Mouse (Mus musculus): Measurements from ENCODE around the gene Rnf114.

The Rnf114 gene

DNA sequence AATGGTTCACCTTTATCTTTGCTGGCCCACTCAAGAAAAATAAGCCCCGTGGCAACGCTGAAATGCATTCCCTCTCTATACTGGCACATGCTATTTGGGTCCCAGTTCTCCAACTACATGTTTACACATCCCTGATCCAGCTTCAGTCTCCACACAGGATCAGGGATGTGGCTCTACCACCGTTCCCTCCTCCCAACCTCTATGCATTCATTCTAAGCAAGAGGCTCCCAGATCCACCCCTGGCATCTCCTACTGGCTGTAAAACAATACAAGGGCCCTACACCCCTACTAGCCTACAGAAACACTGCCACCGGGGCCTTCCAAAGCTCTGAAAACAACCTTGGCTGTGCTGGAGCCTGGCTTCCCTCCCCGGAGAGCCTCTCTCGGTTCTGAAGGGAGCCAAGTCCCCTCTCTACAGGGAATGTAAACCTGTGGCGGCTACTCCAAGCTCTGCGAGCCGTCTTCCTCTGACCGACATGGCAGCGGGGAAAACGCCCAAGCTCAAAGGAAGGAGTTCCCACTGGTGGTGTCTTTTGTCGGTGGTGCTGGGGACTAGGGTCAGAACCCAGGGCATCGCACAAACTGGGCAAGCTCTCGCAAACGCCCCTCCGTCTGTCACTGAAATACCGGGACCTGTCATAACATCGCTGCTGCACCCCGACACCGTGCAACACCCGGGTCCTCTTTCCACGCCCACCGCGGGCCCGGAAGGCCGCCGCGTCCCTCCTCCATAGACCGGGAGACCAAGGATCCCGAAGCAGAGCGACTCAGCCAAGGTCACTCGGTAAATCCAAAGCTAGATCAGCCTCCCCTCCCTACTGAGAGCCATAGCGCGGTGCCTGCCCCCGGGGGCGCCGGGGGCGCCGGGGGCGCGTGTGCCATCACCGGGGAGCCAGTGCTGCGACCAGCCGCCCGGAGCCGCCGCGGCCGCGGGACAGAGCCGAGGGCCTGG, at the start of gene Rnf114:
Rnf114 (plus strand) TSS at position 889 of the 952 bp plus-strand sequence.
- DNase-seq (ENCODE audit: low spot score in 2 of 2): no peak

DNA sequence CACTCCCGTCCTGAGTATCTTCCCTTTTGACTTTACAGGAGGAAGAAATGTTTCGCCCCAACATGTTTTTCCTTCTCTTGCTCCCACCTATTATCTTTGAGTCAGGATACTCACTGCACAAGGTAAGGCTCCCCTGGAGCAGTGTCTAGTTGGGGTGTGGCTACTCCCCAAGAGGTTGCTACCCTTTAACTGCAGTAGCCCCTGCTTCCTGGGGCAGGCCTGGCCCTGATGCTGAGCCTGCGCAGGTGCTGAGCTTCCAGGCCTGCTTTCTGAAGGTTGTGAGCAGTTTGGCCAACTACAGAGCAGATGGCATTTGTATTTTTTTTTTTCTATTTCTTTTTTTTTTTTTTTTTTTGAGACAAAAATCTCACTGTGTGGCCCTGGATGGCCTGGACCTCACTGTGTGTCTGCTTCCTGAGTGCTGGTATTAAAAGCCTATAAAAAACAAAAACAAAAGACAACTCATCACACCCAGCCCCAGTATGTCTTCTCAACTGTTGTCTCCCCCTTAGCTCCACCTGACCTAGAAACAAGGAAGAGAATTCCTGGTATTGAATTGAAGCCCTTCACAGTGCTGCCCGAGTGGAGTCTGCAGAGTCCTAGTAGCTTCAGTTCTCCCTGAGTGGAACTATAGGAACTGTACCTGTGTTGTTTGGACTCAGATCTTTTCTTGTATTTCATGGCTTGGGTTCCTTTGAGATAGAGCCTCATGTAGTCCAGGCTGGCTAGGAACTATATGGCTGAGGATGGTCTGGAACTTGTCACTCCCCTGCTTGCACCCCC, 48.8 kb upstream of the Rnf114 start:
- DNase-seq (ENCODE audit: low spot score in 2 of 2): no peak

DNA sequence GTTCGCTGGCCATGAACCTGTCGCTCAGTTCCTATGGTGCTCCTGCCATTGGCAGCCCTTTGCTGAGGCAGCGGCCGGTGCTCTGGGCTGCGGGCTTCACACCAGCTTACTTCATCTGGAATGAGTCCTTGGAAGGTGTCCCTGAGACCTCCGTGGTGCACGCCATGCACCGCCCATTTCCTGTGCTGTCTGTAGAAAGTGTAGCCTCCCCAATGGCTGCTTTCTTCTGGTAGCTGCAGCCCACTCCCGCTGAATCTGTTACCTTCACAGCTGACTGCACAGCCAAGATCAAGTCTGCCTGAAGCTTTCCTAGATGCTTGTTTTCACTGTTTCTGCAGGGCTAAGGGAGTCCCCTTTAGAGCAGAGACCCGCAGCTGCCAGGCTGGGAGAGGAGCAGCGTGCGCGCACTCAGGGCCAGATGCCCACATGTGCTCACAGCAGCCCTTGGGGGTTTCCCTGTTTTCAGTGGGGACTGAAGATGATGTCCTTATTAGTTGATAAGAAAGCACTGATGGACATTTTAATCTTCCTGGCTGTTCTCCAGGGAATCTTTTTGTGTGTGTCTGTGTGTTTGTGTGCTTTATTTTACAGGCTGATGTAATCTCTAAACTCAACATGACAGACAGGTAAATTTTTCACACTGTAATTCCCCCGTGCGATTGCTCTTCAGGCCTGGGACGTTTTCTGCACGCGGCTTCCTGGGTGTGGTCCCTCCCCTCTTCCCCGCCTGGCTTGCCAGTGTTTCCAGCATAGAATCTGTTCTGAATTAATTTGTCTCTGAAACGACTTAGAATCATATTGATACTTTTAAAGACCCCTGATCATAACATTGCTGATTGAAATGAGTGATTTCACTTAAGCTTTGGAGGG, 46.3 kb upstream of the Rnf114 start:
- DNase-seq (ENCODE audit: low spot score in 2 of 2): no peak

DNA sequence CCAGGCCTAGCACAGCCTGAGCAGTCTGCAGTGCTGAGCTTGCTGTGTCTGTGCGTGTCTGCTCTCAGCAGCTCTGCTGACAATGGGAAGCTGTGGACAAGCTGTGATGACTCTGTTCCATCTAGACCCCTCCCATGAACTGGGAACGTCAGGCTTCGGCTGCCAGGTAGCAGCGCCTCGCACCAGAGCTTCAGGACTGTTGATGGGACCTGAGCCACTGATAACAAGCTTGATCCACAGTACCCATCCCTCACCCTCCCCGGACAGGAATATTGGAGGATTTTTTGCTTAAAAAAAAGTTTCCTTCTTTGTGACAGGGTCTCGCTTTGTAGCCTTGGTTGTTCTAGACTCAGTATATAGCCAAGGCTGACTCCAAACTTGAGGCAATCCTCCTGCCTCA, 45.2 kb upstream of the Rnf114 start:
- DNase-seq (ENCODE audit: low spot score in 2 of 2): no peak

DNA sequence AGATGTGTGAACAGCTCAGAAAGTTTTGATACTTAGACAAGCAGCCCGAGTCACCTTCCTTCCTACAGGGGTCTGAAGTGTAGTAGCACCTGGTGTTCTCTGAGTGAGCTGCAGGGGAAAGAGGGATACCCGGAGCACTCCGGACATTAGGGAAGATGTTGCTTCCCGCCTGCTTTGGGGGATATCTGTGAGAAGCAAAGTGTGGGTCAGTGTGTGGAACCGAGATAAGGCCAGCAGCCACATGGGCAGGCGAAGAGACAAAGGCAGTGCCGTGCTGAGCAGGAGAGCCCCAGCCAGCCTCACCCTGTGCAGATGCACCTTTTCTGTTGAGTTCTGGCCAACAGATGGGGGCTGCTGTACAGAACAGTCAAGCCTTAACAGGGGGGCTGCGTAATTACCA, 44.8 kb upstream of the Rnf114 start:
- DNase-seq (ENCODE audit: low spot score in 2 of 2): no peak

DNA sequence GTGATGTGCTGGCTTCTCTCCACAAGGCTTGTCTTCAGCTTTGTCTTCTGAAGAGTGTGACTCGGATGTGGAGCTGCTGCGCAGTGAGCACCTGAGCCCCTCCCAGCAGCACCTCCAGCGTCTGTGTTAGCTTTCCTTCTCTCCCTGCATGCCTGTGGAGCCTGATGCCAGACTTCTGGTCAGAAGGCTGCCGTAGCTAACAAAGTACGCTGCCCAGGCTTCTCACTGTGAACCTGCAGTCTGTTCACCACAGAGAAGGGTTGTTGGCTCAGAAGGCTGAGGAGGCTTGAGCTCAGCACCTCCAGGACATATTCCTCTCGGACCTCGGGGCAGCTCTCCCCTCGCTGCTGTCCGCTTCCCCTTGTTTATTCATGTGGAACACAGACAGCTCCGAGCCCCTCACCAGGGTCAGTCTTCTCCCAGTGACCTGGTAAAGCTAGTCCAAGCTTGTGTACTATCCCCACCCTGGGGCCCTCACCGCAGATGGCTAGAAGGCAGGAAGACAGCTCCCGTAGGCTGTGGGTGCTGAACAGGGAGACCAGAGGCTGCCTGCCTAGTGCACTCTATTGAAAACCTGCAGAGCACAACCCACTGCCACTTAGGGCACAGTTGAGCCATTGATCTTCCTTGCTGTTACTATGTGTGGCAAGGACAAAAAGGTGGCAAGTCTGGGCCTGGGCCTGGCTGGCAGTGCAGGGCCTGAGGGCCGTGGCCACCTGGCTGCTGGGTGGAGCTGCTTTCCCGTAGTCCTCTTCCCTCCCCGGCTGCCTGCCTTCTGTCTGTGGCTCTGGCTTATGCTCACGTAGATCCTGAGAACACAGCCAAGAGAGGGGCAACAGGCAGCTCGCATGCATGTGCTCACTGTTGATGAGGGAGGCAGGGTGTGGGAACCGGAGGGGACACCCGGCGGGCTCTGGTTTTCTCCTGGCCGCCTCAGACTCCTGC, 42.8 kb upstream of the Rnf114 start:
- no peak for DNase-seq (ENCODE audit: low spot score in 2 of 2)

DNA sequence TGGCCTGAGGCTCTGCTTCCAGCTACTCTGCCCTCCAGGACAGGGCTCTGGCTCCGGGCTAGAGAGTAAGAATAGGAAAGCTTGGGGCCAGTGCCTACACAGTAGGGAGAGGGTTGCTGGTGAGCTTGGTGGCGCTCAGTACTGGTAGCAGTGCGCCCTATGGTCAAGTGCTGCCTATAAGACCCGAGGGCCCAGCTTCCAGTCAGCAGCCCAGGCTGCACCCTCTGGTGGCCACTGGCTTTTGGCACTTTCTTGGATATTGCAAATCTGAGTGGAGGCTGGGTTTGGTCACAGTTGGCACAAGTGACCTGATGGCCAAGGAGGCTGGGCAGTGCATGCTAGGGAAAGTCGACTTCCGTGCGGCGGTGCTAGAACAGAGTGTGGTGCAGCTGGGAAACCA, 41.8 kb upstream of the Rnf114 start:
- no peak for DNase-seq (ENCODE audit: low spot score in 2 of 2)

DNA sequence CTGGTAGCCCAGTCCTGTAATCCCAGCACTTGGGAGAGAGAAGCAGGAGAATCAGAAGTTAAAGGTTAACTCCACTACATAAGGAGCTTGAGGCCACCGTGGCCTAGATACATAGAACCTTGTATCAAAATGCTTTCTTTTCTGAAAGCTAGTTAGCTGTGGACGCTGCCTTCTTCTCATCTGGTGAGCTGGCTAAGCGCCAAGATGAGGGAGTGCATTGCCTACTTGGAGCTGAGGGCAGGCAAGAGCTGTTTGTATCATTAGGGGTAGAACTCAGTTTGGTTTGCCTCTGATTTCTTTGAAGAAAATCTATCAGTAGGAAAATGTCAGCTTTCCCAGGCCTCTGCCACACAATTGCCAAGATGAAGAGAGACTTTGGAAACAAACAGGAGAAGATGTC, 38.6 kb upstream of the Rnf114 start:
- no peak for DNase-seq (ENCODE audit: low spot score in 2 of 2)

DNA sequence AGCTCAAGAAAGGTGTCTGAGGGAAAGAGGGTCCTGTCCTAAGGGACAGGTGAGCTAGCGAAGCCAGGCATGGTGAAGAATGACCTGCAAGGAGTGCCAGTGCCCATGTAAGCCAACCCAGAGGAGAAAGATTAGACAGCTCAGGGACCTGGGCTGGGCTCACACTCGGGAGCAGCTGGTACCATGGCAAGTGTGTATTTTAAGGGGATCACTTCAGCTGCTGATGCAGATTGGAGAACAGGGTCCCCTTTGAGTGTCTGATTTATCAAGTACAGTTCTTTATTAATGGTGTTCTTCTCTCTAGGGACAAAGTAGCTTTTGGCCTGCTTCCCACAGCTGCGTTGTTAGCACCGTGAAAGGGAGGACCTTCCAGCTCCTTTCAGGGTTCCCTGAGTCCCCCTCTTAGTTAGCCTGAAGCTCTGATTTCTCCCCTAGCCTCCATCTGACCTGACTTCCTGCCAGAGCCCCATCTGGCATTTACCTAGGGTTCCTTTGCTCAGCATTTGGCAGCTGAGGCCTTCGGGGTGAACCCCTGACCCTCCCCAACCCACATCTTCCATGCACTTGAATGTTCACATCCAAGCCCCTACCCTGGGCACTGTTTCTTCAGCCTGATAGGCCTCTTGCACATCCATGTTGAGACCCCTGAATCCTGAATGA, 36.0 kb upstream of the Rnf114 start:
- DNase-seq (ENCODE audit: low spot score in 2 of 2): no peak

DNA sequence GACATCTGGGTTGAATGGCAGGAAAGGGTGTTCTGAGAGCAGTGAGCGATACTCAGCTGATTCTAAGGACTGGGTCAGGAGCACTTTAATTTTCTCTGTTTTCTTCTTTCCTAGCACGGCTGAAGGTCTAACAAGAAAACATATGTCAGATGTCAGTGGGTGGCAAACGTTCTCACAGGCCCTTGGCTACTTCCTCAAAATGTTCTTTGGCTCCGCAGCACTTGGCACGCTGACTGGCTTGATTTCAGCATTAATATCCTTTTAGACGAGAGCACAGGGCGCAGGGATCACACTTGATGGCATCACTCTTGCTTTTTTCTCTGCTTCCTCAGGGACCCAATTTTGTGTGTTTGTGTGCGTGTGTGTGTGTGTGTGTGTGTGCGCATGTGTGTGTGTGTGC, 35.2 kb upstream of the Rnf114 start:
- DNase-seq (ENCODE audit: low spot score in 2 of 2): no peak

DNA sequence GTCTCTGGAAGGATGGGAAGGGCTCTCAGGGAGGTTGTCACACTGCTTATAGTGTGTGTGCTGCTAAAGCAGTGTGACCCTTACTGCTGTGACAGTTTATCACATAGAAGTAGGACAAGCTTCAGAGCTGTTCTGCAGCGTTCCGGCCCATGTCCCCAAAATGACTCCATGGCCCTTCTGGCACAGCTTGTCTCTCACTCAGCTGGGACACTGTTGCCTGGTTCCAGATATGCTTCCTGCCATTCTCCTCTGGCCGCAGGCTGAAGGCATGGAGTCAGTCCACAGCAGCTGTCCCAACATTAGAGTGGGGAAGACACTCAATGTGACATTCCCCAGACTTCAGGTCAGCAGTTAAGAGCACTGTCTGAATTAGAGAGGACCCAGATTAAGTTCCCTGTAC, 33.9 kb upstream of the Rnf114 start:
- DNase-seq (ENCODE audit: low spot score in 2 of 2): no peak

DNA sequence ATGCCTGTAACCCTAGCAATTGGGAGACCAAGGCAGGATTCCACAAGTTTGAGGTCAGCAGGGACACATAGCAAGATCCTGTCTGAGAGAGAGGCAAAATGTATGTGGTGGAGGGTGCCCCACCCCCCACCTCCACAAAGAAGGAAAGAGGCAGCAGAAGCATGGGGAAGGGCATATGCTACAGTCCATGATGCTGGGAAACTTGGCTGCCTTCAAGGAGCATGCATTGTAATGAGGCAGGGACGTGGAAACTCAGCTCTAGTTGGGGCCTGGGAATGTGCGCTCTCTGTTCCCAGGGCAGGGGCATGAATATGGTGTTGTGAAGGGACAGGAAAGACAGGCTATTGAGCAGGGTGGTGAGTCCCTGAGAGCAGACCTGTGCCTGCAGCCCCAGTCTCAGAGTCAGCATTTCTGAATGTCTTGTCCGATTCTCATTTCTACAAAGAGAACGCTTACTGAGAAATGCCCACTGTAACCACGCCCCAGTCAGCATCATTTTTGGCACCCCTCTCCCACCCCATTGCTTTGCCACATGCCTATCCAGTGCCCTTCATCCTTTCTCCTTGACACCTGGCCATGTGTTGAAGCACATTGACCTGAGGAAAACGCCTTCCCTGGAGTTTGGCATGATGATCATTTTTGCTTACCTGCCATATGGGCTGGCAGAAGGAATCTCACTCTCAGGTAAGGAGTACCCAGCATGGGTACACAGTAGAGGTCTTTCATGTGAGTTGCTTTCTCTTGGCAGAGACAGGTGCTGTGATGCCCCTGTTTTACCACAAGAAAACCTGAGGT, 33.2 kb upstream of the Rnf114 start:
- DNase-seq (ENCODE audit: low spot score in 2 of 2): no peak

DNA sequence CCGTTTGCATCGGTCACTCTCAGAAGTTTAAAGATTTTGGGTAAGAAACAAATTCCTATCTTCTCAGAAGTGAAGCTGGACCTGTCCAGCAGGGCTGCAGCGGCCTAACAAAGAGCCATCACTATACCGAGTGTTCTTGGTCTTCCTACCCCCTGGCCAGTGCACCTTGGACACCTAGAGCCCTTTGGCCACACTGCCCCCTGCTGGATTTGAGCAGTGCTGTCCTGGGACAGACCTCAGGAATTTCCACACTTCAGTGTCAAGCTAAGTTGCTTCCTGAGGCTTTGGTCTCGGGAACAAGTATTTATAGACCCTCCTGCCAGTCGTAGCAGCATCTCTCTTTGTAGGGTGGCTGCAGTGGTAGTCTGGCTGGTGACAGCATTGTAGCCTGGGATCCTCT, 29.5 kb upstream of the Rnf114 start:
- peak; percentile 28 to 60 for DNase-seq (ENCODE audit: low spot score in 2 of 2)

DNA sequence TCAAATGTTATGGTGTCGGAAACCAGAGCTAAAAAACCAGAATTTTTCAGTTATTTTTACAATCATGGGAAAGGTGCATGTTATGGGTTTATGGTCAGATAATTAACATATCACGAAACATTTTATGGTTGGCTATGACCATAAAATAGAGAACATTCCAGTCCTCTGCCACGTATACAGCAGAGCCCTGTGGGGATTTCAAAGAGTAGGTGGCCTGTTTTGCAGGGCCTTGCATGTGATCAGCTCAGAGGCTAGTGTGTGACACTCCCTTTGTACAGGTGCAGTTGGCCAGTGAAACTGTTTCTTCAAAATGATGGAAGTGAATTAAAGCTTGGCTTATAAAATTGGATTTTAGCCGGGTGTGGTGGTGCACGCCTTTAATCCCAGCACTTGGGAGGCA, 28.6 kb upstream of the Rnf114 start:
- no peak for DNase-seq (ENCODE audit: low spot score in 2 of 2)

DNA sequence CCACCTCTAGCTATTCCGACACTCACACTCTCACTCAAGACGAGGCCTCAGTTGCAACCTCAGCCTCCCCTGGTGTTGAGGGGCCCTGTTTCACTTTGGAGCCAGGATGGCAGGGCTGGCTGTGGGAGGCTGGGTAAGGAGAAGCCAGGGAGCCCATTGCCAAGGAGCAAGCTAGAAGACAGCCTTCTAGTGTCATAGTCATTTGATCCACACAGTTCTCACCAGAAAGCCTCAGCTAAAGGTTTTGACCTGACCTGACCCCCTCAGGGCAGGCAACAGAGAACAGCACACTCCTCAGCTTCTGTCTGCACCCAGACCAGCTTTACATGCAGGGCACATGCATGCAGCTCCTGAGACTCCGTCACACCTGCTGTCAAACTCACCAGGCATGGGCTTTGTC, 26.5 kb upstream of the Rnf114 start:
- DNase-seq (ENCODE audit: low spot score in 2 of 2): no peak

DNA sequence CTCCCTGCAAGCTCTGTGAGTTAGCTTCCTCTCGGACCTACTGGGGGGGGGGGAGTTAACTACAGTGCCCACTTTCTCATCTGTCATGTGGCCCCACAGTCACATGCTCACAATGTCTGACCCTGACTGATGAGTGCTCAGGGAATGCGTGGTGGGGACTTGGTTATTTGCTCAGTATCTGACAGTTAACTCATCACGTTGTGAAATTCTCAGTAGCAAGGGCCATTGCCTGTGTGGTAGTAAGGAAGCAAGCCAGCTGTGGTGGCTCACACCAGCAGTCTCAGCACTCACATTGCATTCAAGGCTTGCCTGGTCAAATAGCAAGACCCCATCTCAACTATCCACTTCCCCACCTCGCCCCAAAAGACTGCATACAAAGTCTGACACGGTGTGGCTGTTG, 25.2 kb upstream of the Rnf114 start:
- no peak for DNase-seq (ENCODE audit: low spot score in 2 of 2)

DNA sequence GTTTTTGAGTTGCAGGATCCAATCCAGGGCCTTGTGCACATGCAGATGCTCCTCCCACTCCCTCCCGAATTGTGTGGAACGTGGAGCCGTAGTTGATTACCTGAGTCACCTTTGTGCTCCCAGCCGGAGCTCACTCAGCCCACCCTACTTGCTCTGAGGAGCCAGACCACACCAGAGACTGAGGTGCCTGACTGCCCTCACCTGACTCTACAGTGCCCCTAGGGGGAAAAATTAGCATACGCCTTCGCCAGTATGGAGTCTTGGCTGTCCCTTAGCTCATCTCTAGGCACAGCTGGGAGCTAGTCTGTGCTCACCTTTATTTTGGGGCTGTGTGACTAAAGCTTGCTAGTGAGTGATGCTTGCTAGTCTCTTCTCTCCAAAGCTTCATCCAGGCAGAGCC, 24.0 kb upstream of the Rnf114 start:
- DNase-seq (ENCODE audit: low spot score in 2 of 2): no peak

DNA sequence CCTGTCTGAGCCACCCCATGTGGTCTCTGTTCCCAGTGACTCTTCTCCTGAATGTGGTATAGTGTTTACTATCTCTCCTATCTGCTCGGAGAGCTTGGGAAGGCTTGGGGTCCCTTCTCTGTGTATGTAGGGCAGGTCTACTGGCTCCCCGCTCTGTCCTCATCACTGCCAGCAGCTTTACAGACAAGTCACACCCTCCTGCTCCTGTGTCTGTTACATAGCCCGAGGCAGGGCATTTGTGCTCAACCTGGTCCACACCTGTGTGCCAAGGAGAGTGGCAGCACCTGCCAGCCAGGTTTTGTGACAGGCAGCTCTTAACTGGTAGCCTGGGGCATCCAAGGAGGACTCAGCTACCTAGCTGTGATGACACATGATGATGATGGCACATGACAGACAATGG, 21.8 kb upstream of the Rnf114 start:
- no peak for DNase-seq (ENCODE audit: low spot score in 2 of 2)

DNA sequence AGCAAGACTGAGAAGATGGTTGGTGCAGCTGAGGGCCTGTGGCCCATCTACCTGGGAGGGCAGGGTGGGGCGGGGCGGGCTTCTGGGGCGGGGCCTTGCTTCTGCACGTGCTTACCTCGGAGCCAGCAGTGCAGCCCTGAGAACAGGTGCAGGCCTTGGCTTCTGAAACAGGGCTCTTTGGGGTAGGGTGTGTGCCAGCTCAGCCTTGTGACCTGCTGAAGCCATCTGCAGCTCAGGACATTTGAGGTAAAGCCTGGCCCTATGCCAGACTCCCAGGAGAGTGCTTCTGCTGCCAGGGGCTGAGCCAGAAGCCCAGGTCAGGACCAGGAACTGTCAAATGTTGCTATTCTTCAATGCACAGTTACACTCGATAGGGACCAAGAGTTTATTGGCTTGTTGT, 20.9 kb upstream of the Rnf114 start:
- DNase-seq (ENCODE audit: low spot score in 2 of 2): no peak

DNA sequence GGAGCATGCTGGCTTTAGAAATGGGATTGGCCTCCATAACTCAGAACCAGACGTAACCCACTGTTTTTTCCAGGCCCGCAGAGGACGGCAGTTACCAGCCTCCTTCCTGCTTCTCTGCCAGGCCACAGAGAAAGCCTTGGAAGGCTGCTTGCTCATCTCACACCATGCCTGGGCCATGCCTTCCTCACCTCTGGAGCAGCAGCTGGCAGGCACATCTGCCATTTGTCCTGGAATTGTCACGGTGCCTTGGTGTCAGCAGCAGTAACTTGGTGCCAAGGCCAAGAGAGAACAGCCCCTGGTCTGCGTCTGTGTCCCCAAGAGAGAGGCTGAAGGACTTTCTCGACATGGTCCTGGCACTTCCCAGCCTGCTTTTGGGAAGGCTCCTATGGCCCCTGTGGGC, 18.2 kb upstream of the Rnf114 start:
- DNase-seq (ENCODE audit: low spot score in 2 of 2): no peak
